Mouse (Mus musculus): ENCODE measurements at regions not wholly inside any gene's neighbourhood (a gene's known extent, or its start where the extent isn't known, plus 50 kb on each side); places are given as distances from the start of the nearest gene placed in this dataset.
A peak's percentile ranks its signal among the peaks of the same experiment; 100 is the strongest.

DNA sequence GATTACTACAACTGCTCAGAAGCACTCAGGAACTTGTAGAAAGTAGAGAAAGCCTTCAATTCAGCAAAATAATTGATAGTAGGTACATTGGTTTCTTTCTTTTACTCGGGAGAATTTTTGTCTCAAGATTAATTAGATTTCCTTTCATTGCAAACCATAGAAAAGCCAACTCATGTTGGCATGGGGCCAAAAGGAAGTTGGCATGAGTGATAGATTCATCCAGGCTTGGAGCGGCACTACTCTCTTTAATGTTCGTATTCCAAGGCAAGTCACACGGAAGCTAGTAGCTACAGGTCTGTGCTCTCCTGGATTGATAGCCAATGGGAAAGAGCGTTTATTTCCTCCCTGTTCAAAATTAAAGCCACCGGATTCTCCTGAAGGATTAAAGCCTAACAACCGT lies 580.6 kb upstream of the A1bg start:
- peak; percentile 41 for DNase-seq

- no peak for DNase-seq
Measured at GRCm38 (mm10) chr15:61489731-61490130, 566.9 kb upstream of the A1bg start.

DNA sequence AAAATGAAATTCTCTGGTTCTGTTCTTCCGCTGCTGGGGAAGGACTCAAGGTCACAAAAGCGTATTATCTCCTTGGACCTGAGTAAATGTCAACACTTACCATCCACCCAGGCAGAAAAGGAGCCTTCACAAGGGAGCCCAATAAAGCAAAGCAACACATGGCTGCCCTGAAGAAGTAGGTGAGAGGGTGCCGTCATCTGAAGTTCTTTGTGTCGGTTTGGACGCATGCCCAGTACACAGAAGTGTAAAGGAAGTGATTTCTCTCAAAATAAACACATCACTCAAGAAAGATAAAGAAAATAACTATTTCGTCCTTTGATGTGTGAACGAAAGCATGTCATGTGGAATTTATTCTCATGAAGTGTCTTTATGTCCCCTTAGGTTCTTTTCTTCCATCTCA lies 559.0 kb upstream of the A1bg start:
- peak; percentile 32 for DNase-seq

DNA sequence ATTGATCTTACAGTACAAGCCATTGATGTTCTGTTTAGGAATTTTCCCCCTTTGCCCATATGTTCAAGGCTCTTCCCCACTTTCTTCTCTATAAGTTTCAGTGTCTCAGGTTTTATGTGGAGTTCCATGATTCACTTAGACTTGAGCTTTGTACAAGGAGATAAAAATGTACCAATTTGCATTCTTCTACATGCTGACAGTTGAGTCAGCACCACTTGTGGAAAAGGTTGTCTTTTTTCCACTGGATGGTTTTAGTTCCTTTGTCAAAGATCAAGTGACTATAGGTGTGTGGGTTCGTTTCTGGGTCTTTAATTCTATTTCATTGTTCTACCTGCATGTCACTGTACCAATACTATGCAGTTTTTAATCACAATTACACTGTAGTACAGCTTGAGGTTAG lies 551.1 kb upstream of the A1bg start:
- DNase-seq, result no peak

- no peak for DNase-seq
Measured at GRCm38 (mm10) chr15:61455042-61455441, 532.2 kb upstream of the A1bg start.

DNA sequence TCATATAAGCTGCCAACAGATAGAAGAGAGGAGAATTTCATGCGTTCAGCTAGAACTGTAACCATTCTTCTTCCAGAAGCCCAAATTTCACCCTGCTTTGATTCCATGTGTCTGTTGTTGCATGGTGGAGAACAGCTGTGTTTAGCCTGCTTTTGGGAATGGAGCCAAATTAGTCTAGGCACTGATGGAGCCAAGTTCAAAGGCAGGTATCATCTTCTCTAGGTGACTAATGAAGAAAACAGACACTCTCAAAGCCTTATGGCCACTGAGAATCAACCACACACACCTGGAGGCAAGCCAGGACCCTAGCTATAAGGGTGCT lies 531.5 kb upstream of the A1bg start:
- no peak for DNase-seq

DNA sequence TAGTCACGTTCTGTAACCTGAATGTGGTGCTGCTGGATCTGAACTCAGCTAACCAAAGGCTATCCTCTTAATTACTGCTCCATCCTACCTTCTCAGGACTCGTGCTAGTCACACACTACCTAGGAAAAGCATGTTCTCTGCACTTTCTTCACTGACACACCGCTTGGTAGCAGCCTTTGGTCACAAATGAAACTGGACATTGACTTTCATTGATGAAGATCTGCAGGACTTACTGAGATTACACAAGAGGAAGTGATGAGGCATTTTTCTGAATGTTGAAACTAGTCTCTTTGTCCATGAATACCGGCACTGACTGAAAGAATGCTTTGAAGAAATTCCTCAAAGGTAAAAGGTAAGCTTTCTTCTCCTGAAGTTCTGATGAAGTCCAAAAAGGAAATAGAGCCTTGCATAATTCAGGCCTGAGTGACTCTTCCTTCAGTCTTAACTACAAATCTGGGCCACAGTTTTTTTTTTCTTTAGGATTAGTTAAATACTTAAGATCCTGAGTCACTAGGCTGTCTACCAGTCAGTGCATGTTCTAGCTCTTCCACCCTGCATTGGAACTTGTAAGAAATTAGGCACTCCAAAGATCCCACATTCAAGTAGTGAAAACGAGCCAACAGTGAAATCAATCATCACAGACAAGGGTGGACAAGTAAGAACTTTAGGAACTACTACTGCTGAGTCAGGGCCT lies 531.0 kb upstream of the A1bg start:
- no peak for DNase-seq

- DNase-seq, result no peak
Measured at GRCm38 (mm10) chr15:61450217-61450616, 527.4 kb upstream of the A1bg start.

GRCm38 (mm10) chr15:61448482-61448881 lies 525.7 kb upstream of the A1bg start:
- no peak for DNase-seq

GRCm38 (mm10) chr15:61446053-61446840 lies 523.4 kb upstream of the A1bg start:
- DNase-seq, result no peak

- no peak for DNase-seq
Measured at GRCm38 (mm10) chr15:61441734-61442398, 519.1 kb upstream of the A1bg start.

- no peak for DNase-seq
Measured at GRCm38 (mm10) chr15:61441012-61441411, 518.2 kb upstream of the A1bg start.

GRCm38 (mm10) chr15:61440284-61440683 lies 517.5 kb upstream of the A1bg start:
- peak; percentile 21 for DNase-seq

GRCm38 (mm10) chr15:61439623-61440170 lies 516.9 kb upstream of the A1bg start:
- DNase-seq, result no peak

DNA sequence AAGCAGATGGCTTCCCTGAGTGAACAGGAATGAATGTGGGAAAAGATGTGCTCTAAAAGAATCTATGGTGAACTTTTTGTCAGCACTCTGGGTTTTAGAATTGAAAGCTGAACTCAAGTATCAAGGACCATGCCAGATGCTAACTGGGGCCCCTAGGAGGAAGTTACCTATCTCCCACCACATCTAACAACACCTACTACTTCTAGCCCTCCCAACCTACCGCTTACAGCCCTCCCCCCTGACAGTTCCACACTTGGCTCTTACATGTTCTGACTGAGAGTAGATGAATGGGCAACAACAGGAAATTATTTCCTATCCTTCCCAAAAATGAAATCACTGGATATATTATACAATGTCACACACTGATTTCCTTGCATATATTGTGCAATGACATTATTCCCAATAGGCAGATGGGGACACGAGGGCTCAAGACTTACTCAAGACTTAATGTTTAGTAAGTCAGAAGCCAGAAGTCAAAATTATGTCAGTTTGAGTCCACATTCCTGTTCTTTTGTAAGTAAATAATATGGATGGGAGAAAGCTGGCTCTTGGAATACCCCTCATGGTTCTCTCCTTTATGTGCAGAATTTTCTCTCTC lies 506.1 kb upstream of the A1bg start:
- DNase-seq, result no peak

DNA sequence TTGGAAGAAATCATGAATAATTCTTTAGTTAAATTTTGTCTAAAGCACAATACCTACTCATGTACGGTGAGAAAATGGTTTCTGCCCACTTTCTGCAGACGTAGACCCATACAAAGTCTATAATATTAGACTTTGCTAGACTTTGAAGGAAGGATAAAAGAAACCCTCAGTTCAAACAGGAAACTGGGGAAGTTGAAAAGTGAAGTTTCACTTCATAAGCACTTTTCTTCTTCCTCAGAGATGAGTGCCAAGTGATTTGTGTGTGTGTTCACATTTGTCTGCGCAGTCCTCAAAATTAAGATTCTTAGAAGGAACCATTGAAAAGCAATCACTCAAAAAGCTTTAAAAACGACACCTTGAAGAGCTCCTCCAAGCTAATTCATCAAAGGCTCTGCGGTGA lies 500.2 kb upstream of the A1bg start:
- DNase-seq, result no peak

- no peak for DNase-seq
Measured at GRCm38 (mm10) chr15:61417506-61417905, 494.7 kb upstream of the A1bg start.

- DNase-seq, result no peak
Measured at GRCm38 (mm10) chr15:61416841-61417240, 494.0 kb upstream of the A1bg start.

DNA sequence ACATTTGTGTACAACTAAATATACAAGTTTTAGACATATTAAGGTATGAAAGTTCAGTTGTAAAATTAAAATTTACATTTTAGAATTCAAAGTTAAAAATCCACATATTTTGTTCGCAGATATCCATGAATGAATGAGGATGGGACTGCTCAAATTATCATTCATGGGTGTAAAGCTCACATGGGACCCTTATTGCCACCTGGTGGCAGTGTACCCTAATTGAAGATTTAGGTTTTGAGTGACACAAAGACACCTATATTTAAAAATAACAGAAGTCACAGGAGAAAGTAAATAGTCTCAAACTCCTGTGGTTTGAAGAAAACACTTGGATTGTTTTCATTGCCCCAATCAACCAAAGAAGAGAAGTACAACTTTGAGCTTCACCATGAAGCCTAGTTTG lies 492.8 kb upstream of the A1bg start:
- DNase-seq, result no peak

DNA sequence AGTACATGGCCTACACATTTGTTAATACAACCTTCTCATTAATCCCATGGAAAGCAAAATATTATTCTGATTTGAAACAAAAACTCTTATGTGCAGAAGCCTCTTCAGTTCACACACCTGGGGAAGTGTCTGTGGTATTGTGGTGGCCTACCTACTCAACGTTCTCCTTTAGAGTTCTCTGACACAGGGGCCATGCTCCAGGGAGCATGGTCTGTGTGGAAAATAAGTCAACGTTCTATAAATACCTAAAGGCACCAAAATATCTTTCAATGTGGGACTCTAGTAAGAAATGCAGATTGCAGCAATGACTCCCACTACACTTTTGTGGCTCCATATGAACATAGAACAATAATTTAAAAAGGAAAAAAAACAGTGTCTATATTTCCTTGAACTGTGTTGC lies 489.0 kb upstream of the A1bg start:
- DNase-seq, result no peak

DNA sequence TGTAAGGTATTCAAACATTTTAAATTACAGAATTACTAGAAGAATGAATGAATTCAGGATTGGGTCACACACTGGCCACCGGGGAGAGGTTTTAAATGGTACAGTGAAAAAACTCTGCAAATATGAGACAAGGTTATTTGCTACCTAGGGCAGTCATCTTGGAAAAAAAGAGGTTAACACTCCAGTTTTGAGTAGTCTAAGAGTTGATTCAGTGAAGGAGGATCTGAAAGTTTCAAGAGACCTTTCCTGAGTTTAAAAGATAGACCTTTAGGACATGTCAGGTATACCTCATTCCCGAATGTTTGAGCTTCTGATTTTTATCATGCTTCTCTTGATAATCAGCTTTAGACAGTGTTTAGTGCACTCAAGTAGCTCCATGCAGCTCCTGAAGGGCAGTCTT lies 488.0 kb upstream of the A1bg start:
- DNase-seq, result no peak

DNA sequence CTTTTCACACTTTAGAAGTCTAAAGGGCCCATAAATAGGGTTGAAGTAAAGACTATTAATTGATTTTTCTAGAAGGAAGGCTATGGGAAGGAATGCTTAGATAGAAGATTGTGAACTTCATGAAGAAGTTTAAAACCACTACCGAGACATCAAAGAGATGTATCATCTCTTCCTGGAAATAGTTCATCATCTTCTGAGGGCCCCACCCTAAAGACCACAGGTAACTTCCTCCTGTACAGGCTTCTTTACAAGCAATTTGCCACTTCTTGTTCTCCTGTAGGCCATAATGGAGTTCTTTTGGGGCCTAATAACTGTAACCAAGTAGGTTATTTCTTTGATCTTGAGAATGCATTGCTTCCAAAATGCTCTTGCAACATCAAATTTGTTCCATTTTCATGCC lies 485.8 kb upstream of the A1bg start:
- DNase-seq, result no peak

- no peak for DNase-seq
Measured at GRCm38 (mm10) chr15:61400720-61401119, 477.9 kb upstream of the A1bg start.

- no peak for DNase-seq
Measured at GRCm38 (mm10) chr15:61399971-61400370, 477.2 kb upstream of the A1bg start.
